Mouse (Mus musculus) spleen, postnatal 10 days (tissue): ENCODE results near the gene Cacna1a.
A peak's percentile ranks its signal among the peaks of the same experiment; 100 is the strongest.
"Not testable (repeated sequence)": the region's sequence is repeated elsewhere in the genome, so short reads cannot be mapped to it uniquely, and the experiment has no call there.

Source experiments
- DNase-seq, 2 experiments: peaks; one replicate each; pipeline ENCODE4 v3.0.0; 2021 to 2022; ENCODE audit warnings: low spot score in 2 of 2

Gene Cacna1a

DNA sequence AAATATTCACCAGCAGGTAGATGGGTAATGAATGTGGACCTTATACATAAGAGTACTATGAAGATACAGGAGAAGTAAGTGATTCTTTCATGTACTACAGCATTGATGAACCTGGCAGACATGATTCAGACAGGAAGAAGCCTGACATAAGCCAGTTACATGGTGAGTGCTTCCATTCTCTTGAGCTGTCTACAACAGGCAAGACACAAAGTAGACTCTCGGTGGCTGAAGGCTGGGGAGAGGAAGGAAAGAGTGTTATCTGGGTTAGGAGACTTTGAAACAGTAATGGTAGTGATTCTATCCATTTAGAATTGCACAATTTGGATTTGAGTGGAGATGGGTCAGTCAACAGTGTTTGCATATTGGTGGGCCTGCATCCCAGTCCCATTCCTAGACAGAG is 270.7 kb downstream of the Cacna1a start:
- no peak for DNase-seq

DNA sequence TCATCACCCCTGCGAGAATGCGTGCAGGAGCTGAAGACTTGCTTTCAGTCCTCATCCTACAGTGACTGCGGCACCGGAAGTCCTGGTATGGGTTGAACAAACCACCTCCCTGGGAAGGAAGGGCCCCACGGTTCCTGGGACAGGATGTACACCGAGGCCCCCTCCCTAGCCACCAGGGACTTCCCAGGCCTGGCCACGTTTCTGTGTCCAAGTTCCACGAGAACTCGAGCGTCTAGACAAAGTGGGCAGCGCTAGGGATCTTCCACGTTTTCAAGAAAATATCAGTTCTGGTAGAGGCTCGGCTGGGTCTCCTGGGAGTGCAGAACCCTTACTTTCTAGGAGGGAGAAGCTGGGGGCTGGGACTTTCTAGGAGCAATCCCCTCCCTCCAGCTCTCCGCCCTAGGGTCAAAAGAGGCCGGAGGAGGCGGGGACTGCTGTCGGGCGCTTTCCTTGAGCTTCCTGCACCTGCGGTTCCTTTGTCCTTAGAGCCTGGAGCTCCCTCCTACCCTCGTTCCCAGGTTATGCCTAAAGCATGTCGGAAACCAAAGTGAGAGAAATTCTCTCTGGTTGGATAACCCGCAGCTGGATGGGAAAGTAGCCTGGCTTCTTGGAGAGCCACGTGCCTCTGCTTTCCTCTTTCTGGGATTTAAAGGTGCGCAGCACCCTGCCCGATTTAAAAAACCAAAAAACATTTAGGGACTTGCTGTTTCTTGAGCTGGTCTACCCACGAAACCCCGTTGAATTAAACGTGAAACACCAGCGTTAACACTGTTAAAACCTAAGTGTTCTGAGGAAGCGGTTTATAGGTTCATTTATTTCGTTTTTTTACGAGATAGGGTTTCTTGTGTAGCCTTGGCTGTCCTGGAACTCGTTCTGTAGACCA is 271.9 kb downstream of the Cacna1a start:
- DNase-seq, result peak; percentile 49 to 65

DNA sequence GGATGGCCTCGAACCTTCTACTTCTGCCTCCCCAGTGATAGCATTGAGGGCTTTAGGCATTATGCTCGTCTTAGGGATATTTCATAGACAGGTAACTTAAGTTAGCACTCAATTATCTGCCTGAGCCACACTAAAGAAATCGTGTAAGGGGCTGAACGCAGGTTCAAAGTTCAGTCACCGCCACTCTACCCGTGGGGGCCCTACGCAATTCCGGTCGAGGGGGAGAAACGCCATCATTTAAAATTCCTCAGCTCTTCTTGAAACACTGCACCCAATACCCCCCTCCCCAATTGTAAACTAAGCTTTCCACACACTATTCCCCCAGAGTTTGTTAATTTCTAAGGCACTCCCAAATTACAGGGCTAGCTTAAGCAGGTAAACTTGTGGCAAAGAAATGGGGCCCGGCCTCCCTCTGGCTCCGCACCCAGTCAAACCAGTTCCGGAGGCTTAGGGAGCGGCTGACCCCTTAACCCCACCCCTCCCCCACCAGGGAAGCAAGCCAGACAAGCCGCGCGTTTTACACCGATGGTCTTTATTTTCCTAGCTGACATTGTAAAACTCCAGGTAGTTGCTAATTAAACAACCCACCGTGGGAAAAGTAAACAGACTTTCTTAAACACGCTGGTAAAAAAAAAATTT is 272.7 kb downstream of the Cacna1a start:
- peak; percentile 42 to 66 for DNase-seq

DNA sequence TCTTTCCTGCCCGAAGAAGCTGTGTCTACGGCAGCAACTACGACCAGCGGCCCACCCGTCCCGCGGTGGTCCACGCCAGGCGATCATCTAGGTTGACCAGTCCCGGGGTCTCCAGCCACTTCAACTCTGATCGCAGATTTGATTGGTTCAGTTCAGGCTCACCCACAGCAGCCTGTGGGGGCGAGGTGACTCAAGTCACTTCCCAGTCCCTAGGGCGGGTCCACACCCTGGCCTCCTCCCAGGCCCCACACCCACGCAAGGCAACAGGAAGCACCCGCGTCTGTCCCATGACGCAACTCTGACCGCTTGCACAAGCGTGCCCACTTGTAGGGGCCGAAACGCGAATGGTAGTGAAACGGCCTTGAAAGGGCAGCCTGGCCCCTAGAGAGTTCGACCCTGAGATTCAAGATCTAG is 273.2 kb downstream of the Cacna1a start:
- peak; percentile 86 to 87 for DNase-seq

DNA sequence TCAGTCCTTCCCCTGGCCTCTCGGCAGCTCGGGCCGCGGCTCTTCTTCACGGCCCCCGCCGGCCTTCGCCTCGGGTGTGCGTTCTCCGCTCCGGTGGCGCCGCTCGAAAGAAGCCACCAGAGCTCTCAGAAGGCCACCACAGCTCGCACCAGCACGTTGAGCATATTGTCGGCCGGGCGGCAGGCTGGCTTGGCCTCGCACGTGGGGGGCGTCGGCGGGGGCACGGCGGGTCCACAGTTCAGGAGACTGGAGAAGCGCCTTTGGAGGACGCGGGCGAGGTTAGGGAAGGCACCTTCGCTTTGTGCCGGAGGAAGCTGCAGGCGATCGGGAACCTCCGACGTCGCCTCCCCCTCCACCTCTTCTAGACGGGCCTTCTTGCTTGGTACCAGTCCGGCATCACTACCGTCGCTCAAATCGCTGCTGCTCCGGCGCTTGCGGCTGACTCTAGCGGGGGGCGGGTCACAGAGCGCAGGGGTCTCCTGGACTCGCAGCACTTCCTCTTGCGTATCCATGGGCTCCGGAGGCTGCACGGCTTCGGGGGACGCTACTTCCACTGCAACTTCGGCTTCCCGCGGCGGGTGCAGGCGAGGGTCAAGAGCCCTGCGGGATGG is 273.8 kb downstream of the Cacna1a start:
- DNase-seq, result peak; percentile 70 to 74

DNA sequence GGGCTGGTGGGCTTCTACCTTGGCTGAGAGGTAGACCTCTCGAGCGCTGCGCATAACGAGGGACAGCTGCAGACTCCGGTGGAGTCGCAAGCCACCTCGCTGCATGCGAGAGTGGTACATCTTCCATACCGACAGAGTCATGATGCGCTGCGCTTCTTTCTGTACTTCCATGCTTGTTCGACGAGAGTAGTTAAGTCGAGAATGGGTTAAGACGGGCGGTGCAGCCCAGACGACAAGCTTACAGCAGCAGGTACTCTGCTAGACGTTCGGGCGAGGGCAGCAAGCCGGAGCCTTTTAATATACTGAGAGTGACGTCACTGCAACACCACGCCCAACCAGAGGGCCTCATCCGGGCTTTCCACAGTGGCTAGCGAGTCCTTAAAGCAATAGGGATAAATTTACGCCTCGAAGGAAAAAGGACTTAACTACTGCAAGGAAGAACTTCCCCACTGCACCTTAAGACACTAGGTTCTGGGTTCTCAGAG is 274.4 kb downstream of the Cacna1a start, which contains the start of gene Ier2:
Gene Ier2, minus strand, starts transcription at position 272 of the 485 bp plus-strand sequence.
- DNase-seq, result peak; percentile 93 to 95

DNA sequence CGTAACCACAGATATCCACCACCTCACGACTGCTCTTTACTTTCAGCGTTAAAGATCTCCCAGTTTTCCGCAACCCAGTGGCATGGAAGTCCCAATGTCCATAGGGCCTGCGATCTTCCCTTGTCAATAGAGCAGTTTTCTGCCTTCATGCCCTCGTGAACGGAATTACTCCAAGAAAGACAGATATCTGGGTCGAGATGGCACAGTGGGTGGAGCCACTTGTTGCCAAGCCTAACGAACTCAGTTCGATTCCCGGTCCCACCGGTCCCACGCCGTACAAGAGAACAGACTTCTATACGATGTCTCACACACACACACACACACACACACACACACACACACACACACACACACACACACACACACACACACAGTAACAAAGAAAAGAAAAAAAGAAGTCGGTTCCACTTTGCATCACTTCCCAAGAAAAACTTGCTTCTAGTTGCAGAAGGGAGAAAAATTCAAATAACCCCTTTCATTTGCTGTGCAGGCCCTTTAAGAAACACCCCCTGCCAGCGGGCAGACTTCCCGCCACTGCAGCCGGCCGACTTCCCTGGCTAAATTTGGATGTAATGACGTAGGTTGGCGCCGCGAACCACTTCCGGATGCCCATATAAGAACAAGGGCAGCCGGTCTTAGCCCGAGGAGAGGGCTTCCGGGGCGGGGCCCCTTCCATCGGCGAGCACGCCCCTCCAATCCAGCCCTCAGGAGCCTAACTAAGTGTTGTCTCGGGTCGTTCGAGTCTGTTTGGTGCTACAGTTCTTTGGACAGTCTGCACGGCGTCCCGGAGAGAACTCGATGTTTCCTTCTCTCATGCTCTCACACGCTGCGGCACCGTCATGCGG is 275.5 kb downstream of the Cacna1a start:
- peak; percentile 88 to 94 for DNase-seq

DNA sequence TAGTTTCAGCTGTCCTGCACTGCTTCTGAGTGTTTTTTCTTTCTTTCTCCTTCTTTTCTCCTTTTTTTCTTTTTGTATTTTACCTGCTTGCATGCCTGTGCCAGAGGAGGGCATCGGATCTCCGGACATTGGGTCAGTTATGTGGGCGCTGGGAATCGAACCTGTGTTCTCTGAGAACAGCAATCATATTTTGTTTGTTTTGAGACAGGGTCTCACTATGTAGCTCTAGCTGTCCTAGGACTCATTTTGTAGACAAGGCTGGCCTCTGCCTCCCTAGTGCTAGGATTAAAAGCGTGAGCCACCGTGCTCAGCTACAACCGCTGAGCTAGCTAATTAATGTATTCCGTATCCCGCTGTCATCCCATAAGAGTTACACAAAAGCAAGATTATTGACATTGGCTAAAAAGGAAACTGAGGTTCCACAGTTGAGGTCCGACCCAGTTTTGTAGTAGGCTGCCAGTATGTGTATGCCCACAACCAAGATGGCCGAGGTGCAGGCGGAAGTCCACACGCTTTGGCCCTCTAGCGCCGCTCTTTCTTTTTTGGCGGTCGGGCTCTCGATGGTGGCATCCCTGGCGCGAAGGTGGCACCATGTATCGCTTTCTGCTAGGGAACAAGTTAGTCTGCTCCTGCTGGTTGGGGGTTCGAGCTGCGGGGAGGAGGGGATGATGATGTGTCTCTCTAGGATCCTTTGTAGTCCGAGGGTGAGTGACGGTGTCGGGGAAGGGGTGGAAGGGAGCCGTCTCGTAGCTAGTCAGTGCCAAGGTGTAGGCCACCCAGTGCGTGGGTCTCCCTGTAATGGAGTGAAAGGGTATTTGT is 276.5 kb downstream of the Cacna1a start:
- peak; percentile 80 to 89 for DNase-seq

DNA sequence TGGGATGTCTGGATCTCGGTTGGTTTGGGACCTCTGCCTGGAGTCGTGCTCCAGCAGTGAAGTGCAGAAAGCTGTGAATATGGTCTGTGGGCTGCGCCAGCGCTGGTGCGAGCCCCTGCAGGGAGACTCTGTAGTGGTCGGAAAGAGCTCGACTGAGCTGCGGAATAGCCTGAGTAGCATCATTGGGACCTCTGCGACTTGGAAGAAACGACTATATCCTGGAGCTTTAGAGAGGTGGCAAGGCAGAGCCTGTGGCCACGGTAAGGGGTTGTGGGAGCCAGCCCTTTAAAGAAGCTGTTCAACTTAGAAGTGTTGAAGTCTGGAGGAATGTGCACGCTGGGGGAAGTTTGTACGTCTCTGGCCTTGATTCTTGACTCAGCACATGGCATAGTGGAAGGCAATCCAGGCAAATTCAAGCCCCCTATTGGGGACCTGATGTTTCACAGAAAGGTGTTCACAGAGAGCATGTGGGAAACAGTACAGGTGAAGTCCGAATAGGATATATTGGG is 277.2 kb downstream of the Cacna1a start:
- no peak for DNase-seq

DNA sequence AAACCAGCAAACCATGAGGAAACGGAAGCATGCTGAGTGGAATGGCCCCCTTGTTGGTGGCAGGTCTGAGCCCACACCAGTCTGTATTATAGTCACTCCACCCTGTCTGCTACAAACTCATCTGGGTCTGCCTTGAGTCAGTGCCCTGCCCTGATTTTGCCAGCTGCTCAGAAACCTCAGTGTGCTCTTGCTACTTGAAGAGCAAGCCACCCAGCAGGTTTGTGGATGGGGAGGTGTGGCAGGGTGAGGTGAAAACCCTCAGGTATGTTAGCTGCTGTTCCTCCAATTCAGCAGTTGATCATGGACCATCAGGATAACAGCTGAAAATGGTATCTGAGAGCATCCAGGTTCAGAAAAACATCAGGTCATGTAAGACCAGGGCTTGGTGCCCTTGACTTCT is 279.8 kb downstream of the Cacna1a start:
- DNase-seq, result no peak

DNA sequence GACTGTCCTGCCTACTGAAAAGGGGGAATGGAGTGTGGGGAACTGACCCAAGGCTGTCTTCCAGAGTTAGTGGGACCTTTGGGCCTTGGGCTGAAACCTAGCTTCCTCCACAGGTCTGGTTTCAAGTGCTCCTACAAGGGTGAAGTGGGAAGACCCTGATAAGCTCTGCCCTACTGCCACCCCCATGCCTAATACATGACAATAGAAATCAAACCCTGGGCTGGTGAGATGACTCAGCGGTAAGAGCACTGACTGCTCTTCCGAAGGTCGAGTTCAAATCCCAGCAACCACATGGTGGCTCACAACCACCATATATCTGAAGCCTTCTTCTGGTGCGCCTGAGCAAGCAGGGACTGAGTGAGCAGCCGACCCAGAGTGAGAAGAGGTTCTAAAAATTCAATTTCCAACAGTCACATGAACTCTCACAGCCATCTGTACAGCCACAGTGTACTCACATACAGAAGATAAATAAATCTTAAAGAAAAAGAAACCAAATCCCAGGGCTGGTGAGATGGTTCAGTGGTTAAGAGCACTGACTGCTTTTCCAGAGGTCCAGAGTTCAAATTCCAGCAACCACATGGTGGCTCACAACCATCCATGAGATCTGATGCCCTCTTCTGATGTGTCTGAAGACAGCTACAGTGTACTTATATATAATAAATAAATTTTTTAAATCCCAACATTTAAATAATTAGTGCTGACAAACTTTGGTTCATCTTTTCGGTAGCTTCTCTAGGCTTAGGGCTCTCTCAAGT is 280.7 kb downstream of the Cacna1a start:
- no peak for DNase-seq

DNA sequence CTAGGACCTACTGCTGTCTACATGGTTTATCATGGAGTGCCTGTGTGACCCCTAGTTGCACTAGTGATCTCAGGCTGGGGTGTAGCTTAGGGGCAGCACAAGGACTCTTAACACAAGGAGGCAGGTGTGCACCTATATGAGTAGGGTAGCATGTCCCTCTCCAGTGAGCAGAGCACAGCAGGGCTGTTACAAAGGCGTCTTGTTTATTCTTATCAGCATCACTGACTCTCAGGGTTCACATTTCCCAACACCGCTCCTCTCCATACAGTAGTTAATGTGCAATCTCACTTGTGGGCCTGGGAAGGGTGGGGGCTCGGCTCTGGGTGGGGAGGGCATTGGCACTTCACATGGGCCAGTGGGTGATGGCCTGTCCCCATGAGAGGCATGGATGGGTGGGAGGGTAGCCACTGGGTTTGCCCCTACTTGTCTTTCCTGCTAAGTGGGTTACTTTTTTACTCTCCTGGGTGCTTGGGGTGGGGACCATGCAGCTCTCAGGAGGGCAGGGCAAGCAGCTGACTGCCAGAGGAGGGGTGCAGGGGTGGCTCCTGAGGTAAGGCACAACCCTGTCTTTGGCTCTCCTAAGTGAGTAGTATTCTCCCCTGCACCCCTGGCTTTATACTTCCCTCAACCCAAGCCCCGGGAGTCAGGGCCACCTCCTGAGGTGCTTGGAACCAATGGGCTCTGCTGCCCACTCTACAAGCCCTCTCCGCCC is 282.2 kb downstream of the Cacna1a start:
- DNase-seq, result not testable (repeated sequence)

DNA sequence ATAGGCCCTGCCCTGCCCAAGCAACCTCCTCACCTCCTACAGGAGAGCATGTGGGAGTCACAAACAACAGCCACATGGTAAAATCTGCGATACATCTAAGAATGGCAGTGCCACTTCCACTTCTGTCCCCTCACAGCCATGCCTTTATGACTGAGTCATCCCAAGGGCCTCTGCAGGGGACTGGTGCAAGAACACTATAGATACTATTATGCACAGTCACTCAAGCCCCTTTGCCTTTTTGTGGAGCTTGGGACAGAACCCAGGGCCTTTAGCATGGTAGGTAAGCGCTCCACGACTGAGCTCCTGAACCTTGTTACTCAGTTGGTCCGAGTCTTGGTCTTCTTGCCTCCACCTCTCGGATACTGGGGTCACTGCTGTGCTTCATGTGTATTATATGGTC is 289.1 kb downstream of the Cacna1a start:
- no peak for DNase-seq

DNA sequence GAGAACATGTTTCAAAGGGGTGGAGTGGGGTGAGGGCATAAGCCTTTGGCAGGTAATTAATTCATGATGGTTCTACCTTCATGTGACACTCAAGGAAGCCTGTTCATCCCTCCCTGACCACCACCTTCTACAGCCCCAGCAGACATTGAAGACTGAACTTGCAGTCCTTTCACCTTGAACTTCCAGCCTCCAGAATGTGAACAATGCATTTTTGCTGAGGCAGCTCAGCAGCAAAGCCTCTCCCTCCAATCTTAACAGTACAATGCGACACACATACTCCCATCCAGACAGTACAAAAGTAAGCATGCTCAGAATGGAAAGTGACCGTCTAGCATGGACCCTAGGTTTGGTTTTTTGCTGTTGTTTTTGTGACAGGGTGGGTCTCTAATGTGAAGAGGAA is 293.2 kb downstream of the Cacna1a start:
- DNase-seq, result no peak

DNA sequence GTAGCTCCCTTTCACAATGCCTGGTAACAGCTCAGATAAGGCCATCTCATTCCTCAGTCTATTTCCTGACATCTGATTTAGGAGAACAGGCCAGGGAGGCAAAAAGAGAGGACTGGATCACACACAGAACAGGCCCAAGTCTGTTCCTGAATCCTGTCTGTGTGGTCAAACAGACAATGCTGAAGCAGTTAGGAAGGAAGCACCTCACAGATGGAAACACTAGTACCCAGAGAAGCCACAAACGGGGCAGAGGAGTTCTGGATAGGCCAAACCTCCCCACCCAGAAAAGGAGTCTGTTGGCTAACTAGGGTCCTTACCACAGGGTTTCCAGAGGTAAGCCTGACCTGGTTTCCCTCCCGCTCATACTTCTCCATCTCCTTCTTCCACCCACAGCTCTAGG is 294.0 kb downstream of the Cacna1a start:
- no peak for DNase-seq

DNA sequence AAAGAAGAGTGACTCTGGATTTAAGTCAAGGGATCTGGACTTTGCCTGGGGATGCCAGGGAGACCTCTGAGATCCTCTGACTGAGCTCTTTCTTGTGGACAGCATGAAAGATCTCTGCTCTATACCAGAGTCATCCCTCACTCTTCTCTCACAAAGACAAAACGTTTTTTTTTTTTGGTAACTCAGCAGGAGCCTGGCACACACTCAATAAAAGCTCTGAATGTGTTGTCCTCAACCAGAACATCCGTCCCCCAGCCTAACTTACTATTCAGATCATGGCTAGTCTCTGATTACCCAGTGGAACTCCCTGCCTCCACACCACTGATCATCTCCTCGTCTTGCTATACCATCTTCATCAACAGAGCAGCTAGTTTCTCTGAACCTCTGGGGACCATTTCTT is 296.3 kb downstream of the Cacna1a start:
- no peak for DNase-seq

DNA sequence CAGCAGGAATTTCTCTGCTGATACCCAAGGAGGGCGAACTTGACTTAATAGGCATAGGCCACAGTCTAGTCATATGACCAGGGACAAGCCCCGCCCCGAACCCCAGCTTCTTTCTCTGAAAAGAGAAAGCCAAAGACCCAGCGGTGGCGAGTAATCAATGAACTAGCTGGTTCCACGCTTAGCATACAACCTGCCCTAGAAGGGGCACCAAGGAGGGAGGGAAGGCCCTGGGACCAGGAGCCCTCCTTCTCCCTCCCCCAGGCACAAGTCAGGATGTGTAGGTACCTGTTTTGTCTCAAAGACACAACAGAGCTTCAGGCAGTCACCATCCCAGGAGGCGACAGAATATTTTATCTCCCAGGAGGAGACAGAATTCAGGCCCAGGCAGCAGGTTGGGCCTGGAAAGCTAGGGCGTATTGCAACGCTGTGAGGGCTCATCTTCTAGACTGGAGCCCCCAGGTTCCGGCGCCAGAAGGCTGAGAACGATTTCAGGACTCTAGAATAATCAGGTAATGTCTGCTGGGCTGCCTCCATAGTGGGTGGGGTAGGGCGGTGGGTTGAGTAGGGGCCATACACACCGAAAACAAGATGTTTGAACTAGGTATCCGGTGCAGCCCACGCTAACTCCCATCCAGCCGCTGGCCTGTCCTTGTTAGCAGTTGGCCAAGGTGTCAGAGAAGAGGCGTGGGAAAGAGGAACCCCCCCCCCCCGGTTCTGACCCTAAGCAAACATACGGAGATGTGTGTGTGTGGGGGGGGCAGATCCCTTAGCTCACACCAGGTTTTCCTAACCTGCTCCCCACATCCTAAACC is 298.2 kb downstream of the Cacna1a start, which contains the start of gene Trmt1:
Gene Trmt1, plus strand, starts transcription at position 117 of the 812 bp plus-strand sequence.
- peak; percentile 60 to 78 for DNase-seq
